Mouse (Mus musculus): ENCODE data around the gene Aen.

The Aen gene

GRCm38 (mm10) chr7:78938957-78939602 lies 43.4 kb downstream of the Aen start:
- no peak for DNase-seq (ENCODE audit: low spot score)

GRCm38 (mm10) chr7:78940971-78941370 lies 45.3 kb downstream of the Aen start:
- DNase-seq (ENCODE audit: low spot score): no peak

- DNase-seq (ENCODE audit: low spot score): no peak
Measured at GRCm38 (mm10) chr7:78942544-78942943, 46.9 kb downstream of the Aen start.

GRCm38 (mm10) chr7:78953886-78954572 lies 58.4 kb downstream of the Aen start:
- DNase-seq (ENCODE audit: low spot score): no peak

- DNase-seq (ENCODE audit: low spot score): no peak
Measured at GRCm38 (mm10) chr7:78954619-78955018, 59.0 kb downstream of the Aen start.

- no peak for DNase-seq (ENCODE audit: low spot score)
Measured at GRCm38 (mm10) chr7:78955086-78955485, 59.4 kb downstream of the Aen start.

GRCm38 (mm10) chr7:78958499-78959073 lies 62.9 kb downstream of the Aen start:
- DNase-seq (ENCODE audit: low spot score): no peak

All from layer of hippocampus, adult 9-10 months (tissue).